Mouse (Mus musculus) spleen, postnatal 14 days (tissue): ENCODE results near the gene Exoc4.

Source experiments
- DNase-seq, 2 experiments: peaks; one replicate each; pipeline ENCODE4 v3.0.0; 2021 to 2022; ENCODE audit warnings: low spot score in 2 of 2

Gene Exoc4

GRCm38 (mm10) chr6:33466168-33466839, 217.4 kb downstream of the Exoc4 start:
- DNase-seq, result no peak

GRCm38 (mm10) chr6:33468480-33468879, 219.6 kb downstream of the Exoc4 start:
- DNase-seq, result no peak

- DNase-seq, result no peak
Observed at GRCm38 (mm10) chr6:33476134-33476533, 227.2 kb downstream of the Exoc4 start.

GRCm38 (mm10) chr6:33484568-33484967, 235.7 kb downstream of the Exoc4 start:
- no peak for DNase-seq

GRCm38 (mm10) chr6:33489788-33490187, 240.9 kb downstream of the Exoc4 start:
- DNase-seq, result no peak

- no peak for DNase-seq
Observed at GRCm38 (mm10) chr6:33496141-33496855, 247.4 kb downstream of the Exoc4 start.

- DNase-seq, result no peak
Observed at GRCm38 (mm10) chr6:33497348-33497747, 248.5 kb downstream of the Exoc4 start.

GRCm38 (mm10) chr6:33502388-33502787, 253.5 kb downstream of the Exoc4 start:
- DNase-seq, result no peak

GRCm38 (mm10) chr6:33503381-33503780, 254.5 kb downstream of the Exoc4 start:
- no peak for DNase-seq

GRCm38 (mm10) chr6:33507134-33507533, 258.2 kb downstream of the Exoc4 start:
- DNase-seq, result no peak

GRCm38 (mm10) chr6:33515391-33515790, 266.5 kb downstream of the Exoc4 start:
- DNase-seq, result no peak

- no peak for DNase-seq
Observed at GRCm38 (mm10) chr6:33516798-33517197, 267.9 kb downstream of the Exoc4 start.

- no peak for DNase-seq
Observed at GRCm38 (mm10) chr6:33517890-33518410, 269.1 kb downstream of the Exoc4 start.

- no peak for DNase-seq
Observed at GRCm38 (mm10) chr6:33525695-33526366, 276.9 kb downstream of the Exoc4 start.

- no peak for DNase-seq
Observed at GRCm38 (mm10) chr6:33540356-33540755, 291.5 kb downstream of the Exoc4 start.

- no peak for DNase-seq
Observed at GRCm38 (mm10) chr6:33542712-33543111, 293.8 kb downstream of the Exoc4 start.

- no peak for DNase-seq
Observed at GRCm38 (mm10) chr6:33551934-33552333, 303.0 kb downstream of the Exoc4 start.

- DNase-seq, result no peak
Observed at GRCm38 (mm10) chr6:33560925-33561324, 312.0 kb downstream of the Exoc4 start.

- DNase-seq, result no peak
Observed at GRCm38 (mm10) chr6:33561911-33562310, 313.0 kb downstream of the Exoc4 start.

- no peak for DNase-seq
Observed at GRCm38 (mm10) chr6:33575947-33576346, 327.1 kb downstream of the Exoc4 start.

GRCm38 (mm10) chr6:33608469-33608868, 359.6 kb downstream of the Exoc4 start:
- no peak for DNase-seq

- DNase-seq, result no peak
Observed at GRCm38 (mm10) chr6:33613978-33614377, 365.1 kb downstream of the Exoc4 start.

- no peak for DNase-seq
Observed at GRCm38 (mm10) chr6:33618590-33618989, 369.7 kb downstream of the Exoc4 start.
